Mouse (Mus musculus) adrenal gland, postnatal 36 days (tissue): ENCODE measurements at regions not wholly inside any gene's neighbourhood (a gene's known extent, or its start where the extent isn't known, plus 50 kb on each side); places are given as distances from the start of the nearest gene placed in this dataset.

Experiments
- DNase-seq, 2 experiments: peaks; one replicate each; pipeline ENCODE4 v3.0.0; 2021; ENCODE audit warnings: mixed read lengths in 1 of 2

DNA sequence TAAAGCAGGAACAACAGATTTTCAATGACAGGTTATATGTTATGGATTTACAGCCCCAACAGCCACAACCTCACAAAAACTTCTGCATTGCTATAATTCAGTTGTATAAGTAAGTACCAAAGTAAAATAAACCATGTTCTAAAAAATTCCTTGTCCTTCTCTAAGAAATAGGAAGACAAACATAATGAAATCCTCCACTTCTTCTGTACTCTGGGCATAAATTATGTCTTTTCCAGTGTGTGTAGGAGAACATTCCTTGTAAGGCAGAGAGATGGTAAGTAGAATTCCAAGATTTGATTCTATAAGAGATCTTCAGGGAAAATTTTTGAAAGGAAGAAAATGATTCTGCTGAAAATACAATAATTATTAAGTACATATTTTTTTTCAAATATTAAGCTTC lies 209.4 kb upstream of the Zc3h12c start:
- no peak for DNase-seq

DNA sequence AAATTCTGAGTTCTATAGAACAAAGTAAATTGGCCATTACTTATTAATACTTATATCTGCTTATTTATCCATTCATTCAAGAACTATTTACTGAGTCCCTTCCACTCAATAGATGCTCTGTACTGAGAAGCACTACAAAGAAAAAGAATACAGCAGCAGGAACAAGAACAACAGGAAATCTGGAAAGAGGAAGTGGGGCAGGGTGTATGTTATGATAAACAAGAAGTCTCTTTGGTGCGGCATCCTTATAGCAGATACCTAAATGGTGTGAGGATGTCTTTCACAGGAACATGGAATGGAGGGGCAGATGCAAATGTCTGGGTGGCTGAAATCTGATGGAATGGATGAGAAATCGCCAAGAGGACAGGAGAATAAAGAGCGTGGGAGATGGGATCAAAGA lies 208.5 kb upstream of the Zc3h12c start:
- no peak for DNase-seq

DNA sequence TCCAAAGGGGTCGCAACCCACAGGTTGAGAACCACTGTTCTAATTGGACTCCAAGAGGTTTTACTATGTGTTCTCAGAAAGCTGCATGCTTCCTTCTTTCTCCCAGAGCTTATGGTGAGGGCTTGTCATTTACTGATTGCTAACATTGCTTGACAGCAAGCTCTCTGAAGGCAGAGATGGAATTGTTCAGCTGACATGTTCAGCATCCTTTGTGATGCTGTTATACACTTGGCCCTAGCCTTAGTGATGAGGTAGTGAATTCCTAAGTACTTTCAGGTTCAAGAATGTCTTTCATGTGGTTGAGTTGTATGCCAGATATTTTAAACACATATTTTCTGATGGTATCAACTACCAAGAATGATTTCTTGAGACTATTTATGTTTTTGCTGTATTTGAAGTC lies 202.9 kb upstream of the Zc3h12c start:
- no peak for DNase-seq

DNA sequence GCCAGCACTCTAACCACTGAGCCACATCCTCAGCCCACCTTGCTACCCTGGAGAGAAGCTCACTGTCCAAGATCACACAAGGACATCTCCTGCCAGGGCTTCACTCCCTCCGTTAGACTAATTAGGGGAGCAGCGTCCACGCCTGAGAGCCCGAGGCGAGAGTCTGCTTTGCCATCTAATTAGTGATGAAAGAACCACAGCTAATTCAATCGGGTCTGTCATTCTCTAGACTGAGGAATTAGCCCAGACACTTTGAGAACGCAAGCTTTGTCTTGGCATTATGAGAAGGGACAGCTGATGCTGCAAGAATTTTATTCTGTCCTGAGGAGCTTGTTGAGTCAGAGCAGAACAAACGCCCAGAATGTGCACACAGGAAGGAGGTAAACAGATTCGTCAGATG lies 200.5 kb upstream of the Zc3h12c start:
- no peak for DNase-seq

DNA sequence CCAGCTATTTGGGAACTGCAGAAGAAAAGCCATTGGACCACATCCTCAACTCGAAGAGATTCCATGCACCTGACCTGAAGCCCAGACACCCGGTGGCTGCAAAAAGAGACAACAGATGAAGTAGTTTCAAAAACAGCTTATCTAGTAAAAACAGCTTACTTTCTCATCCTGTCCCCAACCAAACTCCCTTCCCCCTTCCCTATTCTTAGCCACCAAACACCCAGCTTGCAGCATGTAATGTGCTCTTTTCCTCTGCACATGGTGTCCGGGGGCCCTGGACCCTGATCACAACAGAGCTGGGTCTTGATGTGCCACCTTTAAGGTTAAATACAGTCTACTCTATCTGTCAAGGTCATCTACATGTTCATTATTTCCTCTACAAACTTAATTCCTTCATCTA lies 199.7 kb upstream of the Zc3h12c start:
- DNase-seq: no peak

DNA sequence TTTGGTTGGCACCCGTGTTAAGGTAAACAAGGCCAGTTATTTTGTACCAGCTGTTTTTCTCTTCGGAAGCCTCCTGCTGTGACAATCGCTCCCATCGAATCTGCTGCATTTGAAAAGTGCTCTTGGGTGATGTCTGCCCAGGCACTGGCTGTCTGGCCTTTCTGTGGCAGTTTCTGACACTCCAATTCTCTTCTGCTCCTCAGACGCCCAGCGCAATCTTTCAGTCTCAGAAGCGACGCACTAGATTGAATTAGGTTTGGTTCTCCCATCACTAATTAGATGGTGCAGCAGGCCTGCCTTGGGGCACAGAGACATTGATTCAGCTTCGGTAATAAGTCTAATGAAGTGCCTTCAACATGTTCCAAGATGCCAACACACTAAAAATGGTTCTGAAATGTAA lies 197.7 kb upstream of the Zc3h12c start:
- no peak for DNase-seq

DNA sequence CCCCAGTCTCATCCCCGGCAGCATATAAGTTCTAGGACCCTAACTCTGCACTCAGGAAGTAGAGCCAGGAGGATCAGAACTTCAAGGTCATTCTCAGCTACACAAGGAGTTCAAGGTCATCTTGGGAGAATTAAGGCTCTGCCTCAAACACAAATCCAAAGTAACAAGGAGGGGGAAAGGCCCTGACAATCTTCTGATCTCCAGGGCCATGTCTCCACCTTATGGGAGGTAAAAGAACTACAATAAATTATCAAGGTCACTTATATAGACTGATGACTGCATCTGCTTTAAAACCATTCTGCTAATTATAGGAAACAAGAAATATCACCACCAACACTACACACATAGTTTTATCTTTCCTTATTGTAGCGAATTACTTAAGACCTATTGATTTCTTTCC lies 193.2 kb upstream of the Zc3h12c start:
- DNase-seq: no peak

DNA sequence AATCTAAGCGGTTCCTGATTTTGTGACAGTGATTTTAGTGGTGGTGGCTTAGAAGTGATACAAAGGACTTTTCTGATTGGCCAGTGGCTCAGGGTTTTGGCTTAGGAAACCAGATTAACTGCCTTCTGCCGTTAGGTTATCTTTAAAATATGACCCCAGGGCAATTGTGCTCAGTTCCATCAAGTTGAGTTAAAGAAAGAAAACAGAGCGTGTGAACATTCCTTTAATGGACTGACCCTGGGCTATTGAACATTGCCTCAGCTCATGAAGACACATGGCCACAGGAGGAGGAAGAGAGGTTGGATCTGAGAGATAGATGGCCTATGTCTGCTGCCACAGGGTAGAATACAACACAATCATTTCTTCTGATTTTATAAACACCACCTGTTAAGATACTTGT lies 191.0 kb upstream of the Zc3h12c start:
- DNase-seq: no peak

DNA sequence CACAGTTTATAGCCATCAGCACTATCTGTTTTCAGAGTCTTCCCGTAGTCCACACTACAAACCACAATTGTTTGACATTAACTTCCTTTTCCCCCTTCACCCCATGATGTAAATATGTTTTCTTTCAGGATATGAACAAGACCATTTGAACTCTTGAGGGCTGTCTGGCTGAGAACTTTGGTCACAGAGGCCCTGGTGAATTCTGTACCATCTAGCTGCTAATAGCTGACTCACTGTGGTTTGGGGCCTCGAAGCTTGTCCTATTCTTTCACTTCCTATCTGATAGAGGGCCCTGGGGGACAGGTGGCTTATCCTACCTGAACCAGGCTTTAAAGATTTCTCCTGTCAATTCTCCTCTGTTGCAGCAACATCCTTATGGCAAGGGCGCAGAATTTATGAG lies 188.2 kb upstream of the Zc3h12c start:
- no peak for DNase-seq

DNA sequence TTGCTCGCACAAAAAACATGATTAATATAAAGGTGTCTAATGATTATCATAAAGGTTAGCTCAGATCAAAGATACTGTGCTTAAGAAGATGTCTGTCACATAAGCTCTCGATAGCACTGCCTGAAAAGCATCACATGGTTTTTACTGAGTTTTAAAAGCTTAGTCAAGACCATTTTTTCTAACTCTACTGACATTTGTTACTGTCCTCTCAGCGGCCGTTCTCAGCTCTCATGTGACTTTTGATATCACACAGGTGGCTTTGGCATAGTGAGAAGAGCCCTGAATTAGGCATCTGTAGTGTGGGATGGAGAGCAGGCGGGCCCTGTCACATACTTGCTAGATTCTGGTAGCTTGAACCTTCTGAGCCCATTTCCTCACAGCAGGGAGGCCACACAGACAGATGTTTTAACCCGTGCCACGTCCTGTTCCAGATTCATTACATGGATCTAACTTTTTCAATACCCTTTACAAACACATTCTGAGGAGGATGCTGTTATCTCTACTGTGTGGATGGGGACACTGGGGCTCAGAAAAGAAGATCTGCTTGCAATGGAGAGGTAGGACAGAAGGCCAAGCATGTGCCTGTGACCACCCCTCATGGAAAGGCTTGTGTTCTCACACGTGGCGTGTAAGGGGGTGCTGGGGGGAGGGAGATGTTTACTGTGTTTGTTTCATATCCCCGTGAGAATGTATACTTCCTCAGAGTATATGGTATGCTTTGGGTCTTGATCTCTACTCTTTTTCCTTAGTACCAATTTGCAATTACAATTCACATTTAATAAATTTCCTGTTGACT lies 187.0 kb upstream of the Zc3h12c start:
- no peak for DNase-seq

DNA sequence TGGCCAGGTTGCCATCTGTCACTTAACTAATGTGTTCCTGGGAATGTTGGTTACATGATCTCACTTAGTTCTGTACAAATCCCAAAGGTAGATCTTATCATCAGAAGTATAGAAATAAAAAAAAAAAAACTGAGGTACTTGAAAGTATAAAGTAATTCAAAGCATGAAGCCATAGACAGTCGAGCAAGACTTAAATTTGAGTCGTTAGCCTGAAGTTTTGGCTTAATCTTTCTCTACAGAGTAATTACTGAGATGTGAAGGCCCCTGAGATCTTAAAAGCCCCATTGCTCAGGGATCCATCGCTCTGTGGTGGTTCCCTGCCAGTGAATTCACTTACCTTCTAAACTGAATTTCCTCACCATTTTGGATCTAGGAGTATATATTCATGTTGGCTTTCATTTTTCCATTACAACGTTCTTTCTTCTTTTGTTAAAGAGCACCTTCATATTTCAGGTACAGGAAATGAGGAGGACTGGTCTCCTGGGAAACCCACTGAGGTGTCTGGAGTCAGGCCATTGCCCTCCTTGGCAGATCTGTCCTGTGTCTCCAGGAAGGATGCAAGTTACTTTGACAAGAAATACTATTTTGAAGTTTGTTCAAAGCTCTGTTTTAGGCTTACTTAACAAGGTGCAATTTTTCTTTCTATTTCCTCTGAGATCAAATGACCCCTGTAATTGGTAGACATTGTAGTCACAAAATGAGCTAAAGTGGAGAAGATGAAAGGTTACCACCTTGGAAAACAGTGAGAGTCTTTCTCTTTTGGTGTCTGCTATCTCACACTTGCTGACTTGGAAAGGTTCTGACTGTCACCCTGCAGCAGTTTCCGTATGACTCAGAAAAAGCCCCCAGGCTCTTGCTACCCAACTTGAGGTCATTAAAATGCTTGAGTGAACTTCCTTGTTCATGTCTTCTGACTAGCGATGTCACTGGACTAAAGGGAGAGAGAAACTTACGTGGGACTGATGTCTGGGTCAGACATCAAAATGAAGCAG lies 180.5 kb upstream of the Zc3h12c start:
- no peak for DNase-seq

DNA sequence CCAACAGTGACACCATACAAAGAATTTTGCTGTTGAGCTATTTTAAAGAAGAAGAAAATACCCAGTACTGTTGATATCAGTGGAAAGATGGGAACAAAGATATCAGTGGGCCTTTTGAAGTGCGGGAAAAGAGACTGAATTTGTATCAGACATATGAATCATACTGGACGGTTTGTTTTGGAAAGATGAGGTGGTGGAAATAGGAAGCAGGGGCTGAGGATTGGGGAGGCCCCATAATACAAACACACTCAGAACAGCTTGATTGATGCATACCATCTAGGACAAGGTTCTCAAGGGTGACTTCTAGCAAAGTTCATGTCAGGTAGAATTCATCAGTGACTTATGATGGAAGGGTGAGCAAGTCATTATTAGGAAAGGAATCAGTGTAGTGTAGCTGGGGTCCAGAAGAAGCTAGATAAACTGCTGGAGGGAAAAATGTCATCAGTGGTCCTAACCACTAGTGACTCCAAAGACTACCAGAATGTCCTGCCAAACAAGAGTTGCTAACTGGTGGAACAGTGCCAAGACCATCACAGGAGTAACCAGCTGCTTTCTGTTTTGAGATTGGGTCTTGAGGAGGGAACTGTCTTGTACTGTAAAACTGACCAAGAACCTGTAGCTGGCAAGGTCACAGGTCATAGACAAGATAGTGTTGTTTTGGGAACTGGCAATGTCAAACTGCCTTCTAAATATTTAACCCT lies 176.0 kb upstream of the Zc3h12c start:
- DNase-seq: no peak

DNA sequence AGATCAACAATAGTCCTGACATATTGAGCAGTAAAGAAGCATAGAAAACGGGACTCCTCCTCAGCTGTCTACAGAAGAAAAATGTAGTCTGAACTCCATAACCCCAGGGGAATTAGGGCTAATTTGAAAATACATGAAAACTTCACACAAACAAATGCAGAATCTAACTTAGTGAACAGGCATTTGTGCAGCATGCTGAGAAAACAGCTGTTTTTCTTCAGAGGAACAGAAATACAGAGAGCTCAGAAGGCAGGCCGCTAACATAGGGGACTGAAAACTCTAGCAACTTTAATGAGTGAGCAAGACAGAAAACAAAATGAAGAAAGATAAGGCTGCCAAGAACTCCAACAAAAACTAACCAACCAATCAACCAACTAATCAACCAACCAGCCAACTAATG lies 172.7 kb upstream of the Zc3h12c start:
- DNase-seq: no peak

DNA sequence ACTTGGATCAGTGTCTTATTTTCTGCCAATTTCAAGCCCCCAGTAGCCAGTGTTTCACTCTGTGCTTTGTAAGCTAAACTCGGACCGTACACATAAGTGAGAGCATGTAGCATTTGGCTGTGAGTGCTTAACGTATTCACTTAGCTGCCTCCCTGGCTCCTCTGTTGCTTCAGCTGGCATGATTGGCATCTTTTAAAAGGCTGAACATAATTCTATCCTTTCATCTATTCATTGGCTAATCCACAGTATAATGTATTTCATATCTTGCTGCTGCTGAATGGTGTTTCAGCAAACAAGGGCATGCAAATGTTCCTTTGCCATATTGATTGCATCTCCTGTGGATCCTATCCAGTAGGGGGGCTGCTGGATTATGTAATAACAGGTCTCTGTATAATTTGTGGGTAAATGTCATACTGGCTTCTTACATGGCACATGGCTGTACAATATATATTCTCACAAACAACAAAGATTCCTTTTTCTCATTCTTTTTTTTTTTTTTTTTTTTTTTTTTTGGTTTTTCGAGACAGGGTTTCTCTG lies 169.5 kb upstream of the Zc3h12c start:
- DNase-seq: no peak

DNA sequence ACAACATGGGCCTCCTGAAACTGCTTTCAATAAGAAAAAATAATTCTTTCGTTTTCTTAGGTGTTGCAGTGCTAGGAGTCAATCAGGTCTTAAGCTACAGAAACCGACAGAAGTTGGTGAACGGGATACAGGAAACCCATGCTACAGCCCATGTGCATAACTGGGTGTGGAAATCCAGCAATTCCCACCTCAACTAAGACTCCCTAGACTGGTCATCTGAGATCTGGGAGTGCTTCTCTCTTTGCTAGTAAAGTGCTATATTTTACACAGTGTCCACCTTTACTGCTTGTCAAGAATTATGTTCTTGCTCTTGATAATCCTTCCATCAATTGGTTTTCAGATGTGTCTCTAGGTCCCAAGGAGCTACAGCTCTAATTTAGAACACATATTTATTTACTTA lies 166.4 kb upstream of the Zc3h12c start:
- no peak for DNase-seq

DNA sequence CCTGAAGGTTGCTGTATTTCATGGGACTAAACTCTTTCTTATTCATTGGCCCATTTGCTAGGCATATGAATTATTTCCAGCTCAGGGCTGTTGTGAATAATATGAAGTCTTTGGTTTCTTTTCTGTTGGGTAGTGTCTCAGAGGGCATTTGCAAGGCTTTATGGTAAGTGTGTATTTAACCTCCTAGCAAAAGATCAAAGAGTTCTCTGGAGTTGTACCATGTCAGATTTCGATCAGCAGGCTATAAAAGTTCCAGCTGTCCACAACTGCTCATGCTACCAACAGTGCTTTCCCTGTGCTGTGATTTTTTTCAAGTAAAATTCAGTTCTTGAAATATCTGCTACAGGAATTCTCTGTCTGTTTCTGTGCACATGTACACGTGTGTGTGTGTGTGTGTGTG lies 165.5 kb upstream of the Zc3h12c start:
- DNase-seq: no peak

DNA sequence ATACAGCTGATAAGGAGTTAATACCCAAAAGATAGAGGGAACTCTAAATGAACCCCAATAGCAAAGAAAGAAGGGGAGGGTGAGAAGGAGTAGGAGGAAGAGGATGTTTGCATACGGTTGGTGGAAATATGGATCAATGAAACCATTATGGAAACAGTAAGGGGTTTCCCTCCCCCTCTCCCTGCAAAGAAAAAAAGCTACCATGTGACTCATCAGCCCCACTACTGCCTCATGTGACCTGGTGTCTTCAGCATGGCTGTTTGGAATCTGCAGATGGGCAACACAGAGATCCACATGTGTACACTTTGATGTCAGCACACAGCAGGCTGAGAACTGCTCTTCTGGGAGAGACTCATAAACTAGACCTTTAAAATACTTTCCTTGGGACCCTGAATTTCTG lies 163.4 kb upstream of the Zc3h12c start:
- no peak for DNase-seq

DNA sequence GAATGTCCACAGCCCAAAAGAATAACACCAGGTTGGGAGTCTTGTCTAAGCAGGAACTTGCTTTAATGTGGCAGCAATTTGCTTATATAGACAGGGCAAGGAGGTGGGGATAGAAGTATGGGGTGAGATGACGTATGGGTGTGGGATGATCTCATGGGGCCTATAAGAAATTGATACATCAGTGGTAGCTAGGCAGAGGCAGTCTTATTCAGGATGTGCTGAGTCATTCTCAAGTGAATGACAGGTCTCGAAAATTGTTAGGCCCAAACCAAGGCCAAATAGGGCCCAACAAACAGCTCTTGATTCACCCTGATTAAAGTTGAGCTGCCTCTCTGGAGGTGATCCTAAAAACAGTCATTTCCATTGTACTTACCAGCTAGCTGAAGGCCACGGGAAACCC lies 162.3 kb upstream of the Zc3h12c start:
- no peak for DNase-seq

DNA sequence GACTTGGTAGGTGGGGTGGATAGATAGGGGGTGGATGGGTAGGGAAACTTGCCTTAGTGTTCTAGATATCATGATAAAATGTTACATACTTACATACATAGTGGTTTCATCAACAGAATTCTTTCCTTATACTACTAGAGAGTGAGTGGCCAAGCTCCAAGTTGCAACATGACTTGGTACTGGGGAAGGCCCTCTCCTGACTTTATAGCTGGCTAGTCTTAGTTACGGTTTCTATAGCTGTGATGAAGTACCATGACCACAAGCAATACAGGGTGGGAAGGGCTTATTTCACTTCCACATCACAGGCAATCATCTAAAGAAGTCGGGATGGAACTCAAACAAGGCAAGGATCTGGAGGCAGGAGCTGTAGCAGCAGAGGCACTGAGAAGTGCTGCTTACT lies 156.0 kb upstream of the Zc3h12c start:
- no peak for DNase-seq

DNA sequence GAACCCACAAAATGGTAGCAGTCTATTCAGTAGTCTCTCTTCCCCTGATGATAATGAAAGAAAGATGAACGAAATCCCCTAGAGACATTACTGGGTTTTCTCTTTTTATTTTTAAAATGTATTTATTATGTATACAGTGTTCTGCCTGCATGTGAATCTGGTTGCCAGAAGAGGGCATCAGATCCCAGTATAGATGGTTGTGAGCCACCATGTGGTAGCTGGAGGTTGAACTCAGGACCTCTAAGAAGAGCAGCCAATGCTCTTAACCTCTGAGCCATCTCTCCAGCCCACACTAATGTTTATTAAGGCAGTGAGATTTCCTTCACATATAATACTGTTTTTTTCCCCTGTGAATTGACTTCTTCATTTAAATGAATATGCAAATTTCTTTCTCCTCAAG lies 155.4 kb upstream of the Zc3h12c start:
- no peak for DNase-seq

DNA sequence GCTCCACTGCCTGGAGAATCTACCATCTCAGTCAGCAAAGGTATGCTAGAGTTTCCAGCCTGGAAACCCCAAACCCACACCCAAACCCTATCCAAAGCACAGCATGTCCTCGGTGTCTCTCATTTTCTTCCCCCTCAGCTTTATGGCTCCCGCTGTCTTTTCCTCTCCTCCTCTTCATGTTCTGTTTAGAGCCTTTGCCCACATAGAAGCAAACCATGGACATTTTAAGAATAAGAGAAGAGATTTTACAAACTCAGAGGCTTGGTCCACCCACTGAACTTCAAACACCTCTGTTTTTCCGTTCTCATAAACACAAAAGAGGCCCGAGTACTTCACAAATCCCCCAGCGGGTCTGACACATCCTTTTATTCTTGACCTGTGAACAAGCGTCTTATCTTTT lies 154.9 kb upstream of the Zc3h12c start:
- DNase-seq: no peak

DNA sequence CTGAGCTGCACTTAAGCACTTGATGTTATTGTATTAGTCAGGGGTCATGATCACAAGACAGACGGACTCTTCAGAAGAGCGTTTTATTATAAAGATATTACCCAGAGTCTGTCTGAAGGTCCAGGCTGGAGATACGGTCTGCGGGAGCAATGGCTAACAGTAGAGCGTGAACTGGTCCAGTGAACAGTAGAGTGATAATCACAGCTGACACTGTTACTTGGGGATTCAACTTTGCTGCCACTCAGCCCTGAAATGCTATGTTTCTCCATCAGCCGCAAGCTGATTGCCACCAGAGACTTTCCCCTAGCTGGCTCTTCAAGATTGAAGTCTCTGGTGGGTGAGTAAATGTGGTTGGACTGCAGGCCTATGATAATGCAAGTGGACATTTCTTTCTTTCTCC lies 133.1 kb upstream of the Zc3h12c start:
- DNase-seq: no peak

DNA sequence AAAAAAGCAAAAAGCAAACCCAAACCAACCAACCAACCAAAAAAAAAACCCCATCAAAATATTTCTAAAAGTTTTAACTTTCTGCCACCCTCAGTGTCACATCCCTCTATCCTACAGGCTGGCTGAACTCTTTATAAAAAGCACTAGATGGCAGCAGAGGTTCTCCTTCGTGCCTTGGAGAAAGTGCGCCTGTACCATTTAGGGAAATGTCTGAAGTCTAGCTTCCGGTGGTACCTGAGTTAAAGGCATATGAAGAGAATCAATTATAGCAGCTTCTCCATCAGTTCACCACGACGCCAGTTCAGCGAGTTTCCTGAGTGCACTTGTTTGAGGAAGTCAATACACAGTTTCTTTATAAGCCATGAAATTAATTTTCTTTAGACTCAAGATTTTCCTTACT lies 130.0 kb upstream of the Zc3h12c start:
- DNase-seq: no peak
